Mouse (Mus musculus) forebrain, embryonic 14.5 days (tissue): ENCODE results near the gene Kat7. TPM values are rescaled to one million over a fixed set of nuclear protein-coding genes. Genes with fewer than 3 reads are reported as not detected.

ENCODE experiments used
- ATAC-seq: fragments of 200-750 bp; cut with Nextera tagmentation; 2 replicates; pipeline ENCODE4 v1.8.0; 2017; ENCODE audit warnings: mild to moderate bottlenecking, moderate library complexity
- DNase-seq: peaks from one replicate; pipeline ENCODE4 v3.0.0-alpha.2; 2015; ENCODE audit warnings: low spot score
- H3K27ac ChIP-seq: fragments of 300-500 bp; sonication (generic); 2 replicates; pipeline ENCODE4 v1.5.1; 2014; ENCODE audit warnings: low read depth, mild to moderate bottlenecking, control low read depth, low read length, moderate library complexity
- H3K27me3 ChIP-seq: fragments of 300-500 bp; sonication (generic); replicated peaks from 2 replicates; pipeline ENCODE4 v1.6.1; 2014; ENCODE audit warnings: low read length, control low read depth, mixed read lengths; ENCODE audit not compliant: control insufficient read depth, insufficient read depth
- H3K36me3 ChIP-seq: fragments of 300-500 bp; sonication (generic); 2 replicates; pipeline ENCODE4 v1.6.1; 2014; ENCODE audit warnings: low read length, control low read depth; ENCODE audit not compliant: control insufficient read depth, insufficient read depth
- H3K4me1 ChIP-seq: fragments of 300-500 bp; sonication (generic); 2 replicates; pipeline ENCODE4 v1.6.1; 2014; ENCODE audit warnings: antibody characterized with exemption, low read length, control low read depth; ENCODE audit not compliant: control insufficient read depth, insufficient read depth
- H3K4me2 ChIP-seq: fragments of 300-500 bp; sonication (generic); 2 replicates; pipeline ENCODE4 v1.6.1; 2014; ENCODE audit warnings: mild to moderate bottlenecking, control low read depth, low read length
- H3K4me3 ChIP-seq: fragments of 300-500 bp; sonication (generic); 2 replicates; pipeline ENCODE4 v1.5.1; 2014; ENCODE audit warnings: low read depth, low read length, control low read depth
- H3K9ac ChIP-seq: fragments of 300-500 bp; sonication (generic); 2 replicates; pipeline ENCODE4 v1.6.1; 2014; ENCODE audit warnings: mild to moderate bottlenecking, low read length, control low read depth, moderate library complexity
- H3K9me3 ChIP-seq: fragments of 300-500 bp; sonication (generic); replicated peaks from 2 replicates; pipeline ENCODE4 v1.6.1; 2016; ENCODE audit warnings: low read length, control low read depth, mixed read lengths; ENCODE audit not compliant: control insufficient read depth
- WGBS: fragments of 180-500 bp; shearing (Covaris S2); extraction: QIAGEN DNeasy Blood & Tissue Kit; methylation state at CpG from one replicate; pipeline ENCODE4 v1.1.7; 2014; 5-methylcytosine and 5-hydroxymethylcytosine counted together
- polyA plus RNA-seq: library from polyadenylated mRNA; unstranded; fragments of >200 nt; fragmentation: Nextera tagmentation; extraction: Ambion mirVana; gene quantifications from 2 replicates; pipeline ENCODE4 v1.2.1, GENCODE M21; 2014

The Kat7 gene
- polyA plus RNA-seq, 1 experiment from 2014 or later = 66.5 TPM

DNA sequence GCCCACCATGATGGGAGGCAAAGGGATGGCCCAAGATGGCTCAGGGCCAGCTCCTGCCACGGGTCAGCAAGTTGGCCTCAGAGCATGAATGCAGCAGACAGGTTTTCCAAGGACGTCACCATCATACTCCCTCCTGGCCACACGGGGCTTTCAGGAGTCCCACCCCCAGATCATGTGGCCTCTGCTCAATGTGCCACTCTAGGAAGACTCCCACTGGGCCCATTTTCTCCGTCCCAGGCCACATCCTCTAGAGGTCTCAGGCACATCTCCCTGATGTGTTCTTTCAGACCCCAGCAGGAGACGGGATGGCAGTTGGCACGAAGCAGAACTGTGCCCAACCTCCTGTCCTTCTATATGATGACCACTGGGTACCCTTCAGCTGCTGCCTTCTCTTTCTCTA, 67.4 kb downstream of the Kat7 start:
- no peaks in the 10 kb centered on the region for H3K9me3 ChIP-seq
- peaks cover 4% of the 10 kb centered on the region; the same call in 1 of the 2 replicates for H3K4me1 ChIP-seq
- no peak overlapping the region for H3K4me3 ChIP-seq
- no peak overlapping the region for H3K4me2 ChIP-seq
- H3K27ac ChIP-seq = no peak overlapping the region
- H3K9ac ChIP-seq = no peak overlapping the region
- ATAC-seq (no peak), DNase-seq (no peak)
- H3K36me3 ChIP-seq = no peaks in the 10 kb centered on the region
- WGBS = 70% methylated on average over 6 of the region's 6 CpGs
- no peaks in the 10 kb centered on the region for H3K27me3 ChIP-seq

DNA sequence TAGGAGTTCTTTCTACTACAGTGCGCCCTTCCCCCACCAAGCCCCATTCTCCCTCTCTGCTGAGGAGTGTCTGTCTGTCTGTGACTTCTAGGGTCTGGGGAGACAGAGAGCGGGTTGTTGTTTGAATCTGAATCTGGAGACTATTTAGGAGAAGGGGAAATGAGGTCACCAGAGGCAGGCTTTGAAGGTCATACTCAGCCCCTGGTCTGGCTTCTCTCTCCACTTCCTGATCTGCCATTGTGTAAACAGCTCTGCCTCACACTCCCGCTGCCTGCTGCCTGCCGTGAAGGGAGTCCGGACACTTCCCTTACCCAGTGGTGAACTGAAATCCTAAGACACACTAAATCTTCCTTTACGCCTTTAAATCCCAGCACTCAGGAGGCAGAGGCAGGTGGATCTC, 71.6 kb downstream of the Kat7 start:
- H3K9me3 ChIP-seq = no peaks in the 10 kb centered on the region
- ATAC-seq = no peak
- no peaks in the 10 kb centered on the region for H3K27me3 ChIP-seq
- no peak overlapping the region for H3K9ac ChIP-seq
- WGBS = 81% methylated on average over 6 of the region's 6 CpGs
- no peak for DNase-seq
- no peaks in the 10 kb centered on the region for H3K4me1 ChIP-seq
- no peak overlapping the region for H3K4me2 ChIP-seq
- no peaks in the 10 kb centered on the region for H3K36me3 ChIP-seq
- no peak overlapping the region for H3K27ac ChIP-seq
- no peak overlapping the region for H3K4me3 ChIP-seq

DNA sequence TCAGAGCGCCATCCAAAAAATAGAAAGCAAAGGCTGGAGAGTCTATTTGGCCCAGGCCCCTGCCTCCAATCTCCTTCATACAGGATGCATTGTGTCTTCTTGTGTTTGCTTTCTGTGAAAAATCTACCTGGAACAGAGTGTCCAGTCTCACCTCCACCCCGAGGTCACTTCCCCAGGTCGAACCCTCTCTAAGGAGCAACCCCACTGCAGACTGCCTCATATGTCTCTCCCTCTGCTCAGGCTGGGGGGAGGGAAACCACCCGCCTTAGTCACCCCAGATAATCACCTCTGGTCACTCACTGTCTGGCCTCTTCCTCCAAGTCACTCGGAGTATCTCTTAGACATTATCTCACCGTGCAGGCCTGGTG, 77.7 kb downstream of the Kat7 start:
- peak overlapping the region; percentile 26; the same call in 1 of the 2 replicates for H3K4me2 ChIP-seq
- H3K9ac ChIP-seq = no peak overlapping the region
- H3K9me3 ChIP-seq = no peaks in the 10 kb centered on the region
- H3K27ac ChIP-seq = no peak overlapping the region
- 0 out of 2 replicates have a peak, but pooled peaks cover 3% of the 10 kb centered on the region for H3K4me1 ChIP-seq
- 43% methylated on average over 6 of the region's 6 CpGs for WGBS
- H3K36me3 ChIP-seq = no peaks in the 10 kb centered on the region
- DNase-seq (no peak), ATAC-seq (no peak)
- H3K4me3 ChIP-seq = 0 out of 2 replicates have a peak overlapping the region, but pooled peaks have one; percentile 2
- H3K27me3 ChIP-seq = no peaks in the 10 kb centered on the region

DNA sequence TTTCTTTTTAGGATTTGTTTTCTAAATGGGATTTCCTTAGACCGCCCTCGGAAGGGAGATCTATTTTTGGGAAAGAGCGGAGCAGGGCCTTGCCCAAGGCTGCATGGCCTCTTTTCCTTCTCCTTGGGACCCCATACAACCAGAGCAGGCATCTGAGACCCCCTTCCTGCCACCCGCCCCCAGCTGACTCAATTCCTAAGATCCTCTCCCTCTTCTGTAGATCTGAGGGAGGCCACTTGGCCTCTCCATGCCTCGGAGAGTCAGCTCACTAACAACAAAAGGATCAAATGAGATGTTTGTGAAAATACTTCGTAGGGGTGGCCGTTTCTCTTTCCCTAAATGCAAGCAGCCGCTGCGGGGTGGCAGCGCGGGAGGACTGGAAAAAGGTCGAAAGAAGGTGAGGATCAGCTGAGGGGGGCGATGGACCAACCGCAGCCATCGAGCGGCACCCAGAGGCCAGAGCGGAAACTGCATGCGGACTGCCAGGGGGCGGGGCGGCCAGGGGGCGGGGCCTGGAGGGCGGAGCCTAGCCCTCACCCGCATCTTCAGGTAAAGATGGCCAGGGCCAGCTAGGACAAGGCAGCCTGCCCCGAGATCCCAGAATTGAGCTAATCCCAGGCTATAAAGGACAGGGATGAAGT, 78.2 kb downstream of the Kat7 start:
- ATAC-seq (peak; percentile 67; the same call in 1 of the 2 replicates), DNase-seq (peak; percentile 56)
- Histone ChIP-seq H3K4me1 (0 out of 2 replicates have a peak, but pooled peaks cover 3% of the 10 kb centered on the region), H3K27me3 (no peaks in the 10 kb centered on the region), H3K9me3 (no peaks in the 10 kb centered on the region), H3K27ac (no peak overlapping the region), H3K36me3 (no peaks in the 10 kb centered on the region), H3K4me2 (peak overlapping the region; percentile 26), H3K4me3 (0 out of 2 replicates have a peak overlapping the region, but pooled peaks have one; percentile 2), H3K9ac (no peak overlapping the region)
- WGBS = 8% methylated on average over 24 of the region's 24 CpGs

DNA sequence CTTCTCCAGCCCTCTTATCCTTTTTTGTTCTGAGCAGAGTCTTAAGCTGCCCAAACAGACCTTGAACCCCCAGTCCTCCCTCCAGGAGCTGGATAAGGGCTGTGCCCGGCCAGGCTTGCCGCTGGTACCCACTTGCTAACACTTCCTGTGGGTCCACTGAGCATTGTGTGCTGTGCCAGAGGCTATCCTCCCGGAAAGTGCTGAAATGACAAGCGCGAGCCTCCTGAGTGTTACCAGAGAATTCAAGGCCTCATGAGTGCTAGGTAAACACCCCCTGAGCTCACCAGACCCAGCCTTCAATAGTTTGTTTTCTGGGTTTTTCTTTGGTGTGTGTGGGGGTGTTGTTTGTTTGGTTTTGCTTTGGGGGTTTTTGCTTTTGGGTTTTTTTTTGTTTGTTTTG, 82.6 kb downstream of the Kat7 start:
- H3K36me3 ChIP-seq = no peaks in the 10 kb centered on the region
- DNase-seq (no peak), ATAC-seq (no peak)
- no peak overlapping the region for H3K27ac ChIP-seq
- H3K9me3 ChIP-seq = no peaks in the 10 kb centered on the region
- 61% methylated on average over 5 of the region's 5 CpGs for WGBS
- H3K4me3 ChIP-seq = no peak overlapping the region
- no peak overlapping the region for H3K4me2 ChIP-seq
- 0 out of 2 replicates have a peak, but pooled peaks cover 3% of the 10 kb centered on the region for H3K4me1 ChIP-seq
- H3K27me3 ChIP-seq = peaks cover 27% of the 10 kb centered on the region
- H3K9ac ChIP-seq = no peak overlapping the region

DNA sequence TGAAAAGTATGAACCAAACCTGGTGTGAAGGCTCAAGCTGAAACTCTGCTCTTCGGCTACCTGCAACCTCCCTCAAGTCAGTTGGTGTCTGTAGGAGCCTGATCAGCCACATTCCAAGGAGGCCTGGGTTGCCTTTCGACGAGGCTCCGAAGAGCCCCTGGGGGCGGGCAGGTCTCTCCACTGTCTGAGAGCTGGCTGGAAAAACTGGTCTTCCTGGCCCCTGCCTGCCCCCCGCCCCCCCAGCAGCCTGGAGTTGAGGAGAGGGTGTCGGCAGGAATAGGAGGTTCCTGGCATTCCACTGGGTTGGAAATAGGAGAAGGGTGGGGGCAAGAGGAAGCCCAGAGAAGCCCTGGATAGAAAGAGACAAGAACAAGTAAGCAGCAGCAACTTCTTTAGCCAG, 84.6 kb downstream of the Kat7 start:
- no peaks in the 10 kb centered on the region for H3K4me1 ChIP-seq
- no peak overlapping the region for H3K4me3 ChIP-seq
- H3K9me3 ChIP-seq = no peaks in the 10 kb centered on the region
- no peak for ATAC-seq
- no peaks in the 10 kb centered on the region for H3K36me3 ChIP-seq
- DNase-seq = no peak
- no peak overlapping the region for H3K9ac ChIP-seq
- H3K27me3 ChIP-seq = peaks cover 27% of the 10 kb centered on the region
- no peak overlapping the region for H3K4me2 ChIP-seq
- WGBS = 24% methylated on average over 7 of the region's 7 CpGs
- no peak overlapping the region for H3K27ac ChIP-seq

Other genes with a start within 250 kb of the Kat7 start
- 4.1 and 4.8 TPM in 2 replicates for gene Itga3, start 233.4 kb downstream of the Kat7 start, polyA plus RNA-seq
- not detected in 2 replicates for gene Dlx3, start 190.1 kb downstream of the Kat7 start, polyA plus RNA-seq
- gene Dlx4, start 164.0 kb downstream of the Kat7 start, polyA plus RNA-seq = 0.11 TPM in 1 of 2 replicates, not detected in the other
- not detected in 2 replicates for gene Tac4, start 48.7 kb downstream of the Kat7 start, polyA plus RNA-seq
- gene Fam117a, start 26.8 kb upstream of the Kat7 start, polyA plus RNA-seq = 3.3 and 4.0 TPM in 2 replicates
- 168 and 174 TPM in 2 replicates for gene Slc35b1, start 74.4 kb upstream of the Kat7 start, polyA plus RNA-seq
- 62.0 and 96.6 TPM in 2 replicates for gene Spop, start 103.8 kb upstream of the Kat7 start, polyA plus RNA-seq
- gene Nxph3, start 204.3 kb upstream of the Kat7 start, polyA plus RNA-seq = 7.8 and 10.3 TPM in 2 replicates